Mouse (Mus musculus) kidney, embryonic 16.5 days (tissue): ENCODE results near the gene Lilra5. TPM values are rescaled to one million over a fixed set of nuclear protein-coding genes. Genes with fewer than 3 reads are reported as not detected.
"Not testable (repeated sequence)": the region's sequence is repeated elsewhere in the genome, so short reads cannot be mapped to it uniquely, and the experiment has no call there.

Experiments
- ATAC-seq: fragments of 200-750 bp; cut with Nextera tagmentation; 2 replicates; pipeline ENCODE4 v1.8.0; 2017; ENCODE audit warnings: moderate TSS enrichment; ENCODE audit not compliant: low FRiP score, low TSS enrichment
- H3K27ac ChIP-seq: fragments of 300-500 bp; sonication (generic); 2 replicates; pipeline ENCODE4 v1.5.1; 2014; ENCODE audit warnings: low read length
- H3K27me3 ChIP-seq: fragments of 300-500 bp; sonication (generic); 2 replicates; pipeline ENCODE4 v1.6.1; 2014; ENCODE audit warnings: low read length, control low read depth, mixed read lengths; ENCODE audit not compliant: insufficient read depth
- H3K36me3 ChIP-seq: fragments of 300-500 bp; sonication (generic); 2 replicates; pipeline ENCODE4 v1.6.1; 2014; ENCODE audit warnings: low read length, control low read depth, mixed read lengths; ENCODE audit not compliant: insufficient read depth
- H3K4me1 ChIP-seq: fragments of 300-500 bp; sonication (generic); 2 replicates; pipeline ENCODE4 v1.6.1; 2014; ENCODE audit warnings: low read length, control low read depth, mixed read lengths; ENCODE audit not compliant: insufficient read depth
- H3K4me2 ChIP-seq: fragments of 300-500 bp; sonication (generic); replicated peaks from 2 replicates; pipeline ENCODE4 v1.6.1; 2014; ENCODE audit warnings: low read depth, low read length
- H3K4me3 ChIP-seq: fragments of 300-500 bp; sonication (generic); 2 replicates; pipeline ENCODE4 v1.5.1; 2014; ENCODE audit warnings: mild to moderate bottlenecking, low read length
- H3K9ac ChIP-seq: fragments of 300-500 bp; sonication (generic); replicated peaks from 2 replicates; pipeline ENCODE4 v1.6.1; 2014; ENCODE audit warnings: low read length
- H3K9me3 ChIP-seq: fragments of 300-500 bp; sonication (generic); 2 replicates; pipeline ENCODE4 v1.6.1; 2016; ENCODE audit warnings: low read length, control low read depth
- WGBS: fragments of 180-500 bp; shearing (Covaris S2); extraction: QIAGEN DNeasy Blood & Tissue Kit; methylation state at CpG from one replicate; pipeline ENCODE4 v1.1.7; 2014; 5-methylcytosine and 5-hydroxymethylcytosine counted together
- polyA plus RNA-seq: library from polyadenylated mRNA; unstranded; fragments of >200 nt; fragmentation: Nextera tagmentation; extraction: Ambion mirVana; gene quantifications from 2 replicates; pipeline ENCODE4 v1.2.1, GENCODE M21; 2015

Lilra5 gene
- polyA plus RNA-seq: not detected in 2 replicates

DNA sequence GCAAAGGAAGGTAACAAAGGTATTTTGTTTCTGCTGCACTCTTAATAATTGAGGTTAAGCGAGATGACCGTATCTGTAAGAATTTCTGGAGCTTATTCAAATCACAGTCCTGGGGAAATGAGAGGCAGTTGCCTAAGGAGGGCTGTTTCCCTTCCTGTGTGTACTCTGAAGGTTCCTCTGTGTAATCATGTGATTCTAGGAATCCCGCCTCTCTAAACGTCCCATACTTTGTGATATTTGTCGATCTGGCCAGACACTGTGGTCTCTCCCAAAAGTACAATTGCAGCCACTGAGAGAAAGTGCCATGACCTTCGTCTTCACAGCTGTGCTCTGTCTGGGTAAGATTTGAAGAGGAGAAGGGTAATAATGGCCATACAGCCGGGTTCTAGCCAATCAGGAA, at the start of gene Lilra5:
TSS of gene Lilra5 (plus strand) at position 301 of the 400 bp plus-strand sequence.
- Histone ChIP-seq H3K9me3 (no peaks in the 10 kb centered on the region), H3K27me3 (no peaks in the 10 kb centered on the region), H3K9ac (no peak within 1 kb of the TSS), H3K4me2 (no peak within 1 kb of the TSS), H3K36me3 (no peaks in the 10 kb centered on the region), H3K4me1 (no peaks in the 10 kb centered on the region), H3K4me3 (no peak within 1 kb of the TSS), H3K27ac (no peak within 1 kb of the TSS)
- 75% methylated on average over 7 of the region's 7 CpGs for WGBS
- no peak for ATAC-seq

DNA sequence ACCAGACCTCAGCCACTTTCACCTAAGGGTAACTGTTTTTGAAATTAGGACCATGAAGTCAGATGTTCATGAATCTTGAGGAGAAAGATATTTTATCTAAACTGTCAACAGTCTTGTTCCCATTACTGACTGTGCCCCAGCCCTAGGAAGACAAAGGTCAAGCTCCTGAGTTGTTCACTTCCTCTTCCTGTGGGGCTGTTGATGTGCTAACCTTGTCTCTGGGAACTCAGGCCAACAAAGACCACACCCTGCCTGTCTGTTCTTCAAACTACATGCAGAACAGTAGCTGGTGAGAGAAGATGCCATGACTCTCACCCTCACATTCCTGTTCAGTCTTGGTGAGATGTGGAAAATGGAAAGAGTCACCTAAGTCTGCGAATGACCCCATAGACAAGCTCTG, 30.4 kb upstream of the Lilra5 start:
- Histone ChIP-seq H3K4me3 (no peak overlapping the region), H3K27ac (no peak overlapping the region), H3K9ac (no peak overlapping the region), H3K9me3 (no peaks in the 10 kb centered on the region), H3K4me1 (no peaks in the 10 kb centered on the region), H3K4me2 (no peak overlapping the region), H3K36me3 (no peaks in the 10 kb centered on the region), H3K27me3 (no peaks in the 10 kb centered on the region)
- 75% methylated on average over 1 of the region's 1 CpGs for WGBS
- ATAC-seq: no peak

DNA sequence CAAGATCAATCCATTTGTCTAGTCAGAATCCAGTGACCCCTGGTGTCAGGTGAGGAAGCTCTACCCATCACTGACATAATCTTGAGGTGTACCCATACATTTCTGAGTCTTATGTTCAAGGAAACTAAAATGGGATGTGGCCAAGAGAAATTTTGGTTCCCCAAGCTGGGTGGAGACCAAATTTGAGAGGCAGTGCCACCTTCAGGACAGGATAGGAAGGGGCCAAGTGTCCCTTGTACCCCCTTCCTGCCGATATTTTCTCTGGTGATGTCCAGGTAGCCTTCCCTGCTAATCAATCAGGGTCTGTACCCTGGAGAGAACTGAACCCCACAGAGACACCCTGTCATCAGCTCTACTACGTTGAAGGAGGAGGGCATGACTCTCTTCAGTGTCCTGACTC, 28.9 kb upstream of the Lilra5 start:
- no peak overlapping the region for H3K4me2 ChIP-seq
- H3K27ac ChIP-seq: no peak overlapping the region
- no peak for ATAC-seq
- H3K9me3 ChIP-seq: no peaks in the 10 kb centered on the region
- no peaks in the 10 kb centered on the region for H3K4me1 ChIP-seq
- H3K27me3 ChIP-seq: no peaks in the 10 kb centered on the region
- H3K36me3 ChIP-seq: no peaks in the 10 kb centered on the region
- 55% methylated on average over 2 of the region's 2 CpGs for WGBS
- H3K9ac ChIP-seq: no peak overlapping the region
- no peak overlapping the region for H3K4me3 ChIP-seq

DNA sequence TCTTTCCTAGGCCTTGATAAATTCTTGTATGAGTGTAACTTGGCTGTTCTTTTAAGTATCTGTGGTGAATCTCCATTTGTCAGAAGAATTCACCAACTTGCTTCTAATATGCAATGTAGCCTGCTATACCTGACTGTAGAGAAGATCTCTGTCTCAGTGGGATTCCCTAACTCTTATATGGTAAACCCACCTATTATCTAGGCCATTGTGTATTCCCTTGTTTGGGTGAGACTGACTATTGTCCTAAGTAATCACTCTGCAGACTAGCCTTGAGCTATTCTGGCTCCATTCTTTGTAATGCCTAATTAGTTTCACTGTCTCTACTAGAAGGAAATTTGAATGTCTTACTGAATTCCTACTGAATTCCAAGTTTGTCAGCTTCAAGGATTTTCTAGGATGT, 24.1 kb upstream of the Lilra5 start:
- not testable (repeated sequence) for H3K9me3 ChIP-seq, ATAC-seq, H3K4me1 ChIP-seq, H3K27me3 ChIP-seq, H3K4me3 ChIP-seq, H3K4me2 ChIP-seq, H3K36me3 ChIP-seq, H3K27ac ChIP-seq, H3K9ac ChIP-seq

DNA sequence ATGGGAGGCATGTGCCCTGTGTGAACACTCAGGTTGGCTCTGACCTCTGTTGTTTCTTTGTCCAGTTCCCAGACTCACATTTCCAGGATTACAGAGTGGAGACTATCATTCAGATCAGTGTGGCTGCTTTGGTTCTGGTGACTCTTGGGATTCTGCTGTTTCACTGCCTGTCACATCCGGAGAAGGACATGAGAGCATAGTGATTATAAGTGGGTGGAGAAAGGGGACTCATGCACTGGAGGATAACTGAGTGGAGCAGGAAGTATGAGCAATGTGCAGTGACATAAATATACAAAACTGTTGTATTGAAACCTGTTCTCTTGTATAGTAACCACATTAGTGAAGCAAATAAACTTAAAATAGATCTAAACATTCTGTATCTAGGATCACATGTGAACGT, 22.2 kb upstream of the Lilra5 start:
- H3K4me1 ChIP-seq: no peaks in the 10 kb centered on the region
- H3K27me3 ChIP-seq: no peaks in the 10 kb centered on the region
- no peaks in the 10 kb centered on the region for H3K36me3 ChIP-seq
- ATAC-seq: no peak
- no peak overlapping the region for H3K4me3 ChIP-seq
- 75% methylated on average over 2 of the region's 2 CpGs for WGBS
- H3K27ac ChIP-seq: no peak overlapping the region
- no peaks in the 10 kb centered on the region for H3K9me3 ChIP-seq
- no peak overlapping the region for H3K9ac ChIP-seq
- no peak overlapping the region for H3K4me2 ChIP-seq

DNA sequence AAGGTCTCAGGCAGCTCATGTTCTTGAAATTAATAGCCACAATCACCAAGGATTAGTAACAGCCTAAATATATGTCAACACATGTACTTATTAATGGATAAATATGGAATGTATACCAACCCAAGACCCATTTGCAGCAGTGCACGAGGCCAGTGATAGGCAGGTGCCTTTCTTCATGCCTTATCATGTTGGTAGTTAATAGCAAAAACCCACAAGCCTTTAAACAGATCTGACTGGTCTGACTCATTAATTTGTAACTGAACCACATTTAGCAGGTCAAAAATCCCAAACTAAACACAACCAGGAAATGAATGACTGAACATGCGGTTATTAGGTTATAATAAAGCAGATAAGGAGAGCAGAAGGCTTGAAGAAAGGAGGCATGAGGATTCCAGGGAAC, 21.7 kb upstream of the Lilra5 start:
- ATAC-seq: no peak
- Histone ChIP-seq H3K27me3 (no peaks in the 10 kb centered on the region), H3K9me3 (no peaks in the 10 kb centered on the region), H3K4me3 (no peak overlapping the region), H3K4me2 (no peak overlapping the region), H3K36me3 (no peaks in the 10 kb centered on the region), H3K4me1 (no peaks in the 10 kb centered on the region), H3K9ac (no peak overlapping the region), H3K27ac (no peak overlapping the region)
- WGBS: 73% methylated on average over 2 of the region's 2 CpGs

DNA sequence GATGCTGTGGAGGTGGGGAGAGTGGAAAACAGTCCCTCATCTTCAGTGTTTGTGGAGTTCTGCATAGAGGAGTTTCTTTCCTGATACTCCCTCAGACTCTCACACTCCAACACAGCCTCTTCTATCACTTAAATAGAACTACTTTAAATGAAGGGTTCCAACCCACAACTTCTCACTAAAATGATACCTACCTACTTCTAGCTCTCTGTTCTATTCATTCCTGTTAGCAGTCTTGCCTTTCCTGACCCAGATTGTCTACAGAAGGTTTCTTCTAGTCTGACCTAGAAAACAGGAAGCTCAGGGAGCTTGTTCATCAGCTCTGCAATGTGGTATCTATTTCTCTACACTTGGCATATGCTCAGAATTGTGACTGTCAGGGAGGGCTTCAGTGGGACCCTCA, 2.0 kb upstream of the Lilra5 start:
- no peak overlapping the region for H3K9ac ChIP-seq
- no peak overlapping the region for H3K4me3 ChIP-seq
- no peak overlapping the region for H3K27ac ChIP-seq
- no peak for ATAC-seq
- H3K27me3 ChIP-seq: no peaks in the 10 kb centered on the region
- no peaks in the 10 kb centered on the region for H3K9me3 ChIP-seq
- H3K36me3 ChIP-seq: no peaks in the 10 kb centered on the region
- no peak overlapping the region for H3K4me2 ChIP-seq
- H3K4me1 ChIP-seq: no peaks in the 10 kb centered on the region

DNA sequence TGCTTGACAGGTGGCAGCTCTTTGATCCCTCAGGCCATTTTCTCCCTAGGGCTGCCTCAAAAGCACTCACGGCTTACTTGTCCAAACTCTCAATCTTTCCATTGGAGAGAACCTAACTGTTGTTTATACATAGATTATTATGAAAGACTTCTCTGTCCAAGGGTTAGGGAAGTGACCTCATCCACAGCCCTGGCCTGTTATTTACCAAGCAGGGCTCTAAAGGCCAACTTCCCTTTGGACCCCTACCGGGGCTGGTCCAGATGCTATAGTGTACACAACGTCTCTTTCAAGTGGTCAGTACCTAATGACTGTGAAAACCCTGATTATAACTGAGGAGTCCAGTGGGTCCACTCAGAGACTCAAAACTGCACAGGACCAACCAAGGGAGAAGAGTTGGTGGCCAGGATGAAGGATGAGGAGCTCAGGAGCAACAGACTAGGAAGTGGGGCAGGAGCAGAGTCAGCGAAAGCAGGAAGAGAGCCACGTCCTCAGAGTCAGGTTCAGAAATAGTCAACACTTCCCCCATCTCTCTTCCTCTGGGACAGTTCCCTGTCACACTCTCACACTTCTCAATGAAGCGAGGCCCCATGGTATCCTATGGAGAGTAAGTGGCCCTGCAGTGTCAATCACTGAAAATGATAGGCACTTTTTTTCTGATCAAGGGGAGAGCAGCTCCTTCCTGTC, 1.6 kb downstream of the Lilra5 start:
- H3K4me3 ChIP-seq: no peak overlapping the region
- no peak overlapping the region for H3K9ac ChIP-seq
- no peak overlapping the region for H3K27ac ChIP-seq
- no peak overlapping the region for H3K4me2 ChIP-seq
- H3K36me3 ChIP-seq: no peaks in the 10 kb centered on the region
- no peak for ATAC-seq
- H3K9me3 ChIP-seq: no peaks in the 10 kb centered on the region
- 80% methylated on average over 6 of the region's 6 CpGs for WGBS
- H3K27me3 ChIP-seq: no peaks in the 10 kb centered on the region
- no peaks in the 10 kb centered on the region for H3K4me1 ChIP-seq

DNA sequence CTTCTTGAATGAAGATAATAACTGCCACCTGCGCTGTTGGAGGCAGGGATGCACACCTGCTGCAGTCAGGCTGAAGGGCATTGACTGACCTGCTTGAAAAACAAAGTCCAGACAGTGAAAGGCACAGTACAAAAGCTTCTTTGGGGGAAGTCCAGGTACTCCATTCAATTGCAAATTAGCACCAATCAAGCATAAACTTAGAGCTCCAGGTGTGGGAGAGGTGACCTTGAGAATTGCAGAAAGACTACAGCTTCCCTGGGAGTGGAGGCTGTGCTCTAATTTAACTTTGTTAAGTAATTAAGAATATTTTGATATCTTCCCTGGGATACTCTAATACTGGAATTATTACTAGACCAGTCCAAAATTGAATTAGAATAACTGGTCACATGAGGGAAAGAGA, 13.7 kb downstream of the Lilra5 start:
- WGBS: 89% methylated on average over 1 of the region's 1 CpGs
- not testable (repeated sequence) for H3K36me3 ChIP-seq, H3K4me1 ChIP-seq, H3K27ac ChIP-seq, H3K4me2 ChIP-seq, ATAC-seq, H3K9me3 ChIP-seq, H3K9ac ChIP-seq, H3K27me3 ChIP-seq, H3K4me3 ChIP-seq

DNA sequence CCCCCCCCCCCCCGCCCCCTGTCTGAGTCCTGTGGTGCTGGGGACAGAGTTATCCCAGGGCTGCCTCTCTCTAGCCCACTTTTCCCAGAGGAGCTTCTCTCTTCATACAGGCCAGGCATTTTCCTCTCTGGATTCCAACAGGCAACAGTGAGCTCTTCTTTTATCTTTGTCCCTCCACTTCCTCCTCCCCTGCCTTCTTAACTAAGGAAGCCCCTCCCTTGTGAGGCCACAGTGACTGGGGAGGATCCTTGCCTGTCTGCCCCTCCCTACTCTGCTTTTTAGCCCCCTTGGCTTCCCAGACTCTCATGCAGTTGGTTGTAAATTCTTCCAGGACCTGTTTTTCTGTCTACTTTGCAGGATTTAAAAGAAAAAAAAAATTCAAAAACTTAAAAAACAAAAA, 18.5 kb downstream of the Lilra5 start:
- ATAC-seq, H3K9ac ChIP-seq, H3K4me3 ChIP-seq, H3K27ac ChIP-seq, H3K27me3 ChIP-seq, H3K9me3 ChIP-seq, H3K36me3 ChIP-seq, H3K4me2 ChIP-seq, H3K4me1 ChIP-seq: not testable (repeated sequence)
- WGBS: 60% methylated on average over 1 of the region's 1 CpGs
